Comparison of ENCODE assay signal across 24 mouse cellular contexts in genomic region chr13:35784281-35784680, GRCm38 (mm10).
DNase-seq lines count a peak whose midpoint lies in the region; ATAC-seq and TF ChIP-seq lines count a peak whose summit lies in the region.
"Had no signal": no experiment of that assay in that cellular context is flagged by ENCODE, and none has a peak within 500 bp of the region (broad histone marks: within the 10 kb centered on the region; RNA-seq: fewer than 3 reads in every experiment).

No protein-coding gene starts in this region.

- TF ChIP-seq RAD21 in CH12.LX (IDR thresholded peaks at IDR 0.05; ENCODE audit: low read depth, low read length) = no peak

- no peak overlapping the region for H3K27ac ChIP-seq in liver, adult 2 months (replicated peaks; ENCODE audit: insufficient read depth, low read depth, low read length)
- no peak overlapping the region for H3K27ac ChIP-seq in liver, postnatal 0 days (ENCODE audit: low read depth)
- 0 out of 2 replicates have a peak overlapping the region, but pooled peaks have one; percentile 61 for H3K27ac ChIP-seq in CH12.LX (ENCODE audit: insufficient read depth, low read depth)

- ATAC-seq in liver, postnatal 0 days = no peak
- 0 out of 2 replicates have a peak, but pooled peaks have one; percentile 11 for ATAC-seq in granulocyte monocyte progenitor cell, adult 5-6 weeks (replicated peaks; ENCODE audit: poor library complexity, severe bottlenecking)
- ATAC-seq: activated CD4-positive, CD25-positive, alpha-beta regulatory T cell, adult 4 months; CD4-positive, CD25-positive, alpha-beta regulatory T cell, adult 4 months; Patski had no signal

- no peak for TF ChIP-seq EP300 in liver, postnatal 0 days (IDR thresholded peaks at IDR 0.05; ENCODE audit: low read depth)
- TF ChIP-seq EP300 in CH12.LX (IDR thresholded peaks at IDR 0.05; ENCODE audit: low read length) = no peak

- TF ChIP-seq CTCF in liver, adult 2 months (IDR thresholded peaks at IDR 0.05; ENCODE audit: low read depth, low read length) = no peak
- TF ChIP-seq CTCF in liver, postnatal 0 days (IDR thresholded peaks at IDR 0.05; ENCODE audit: low read depth) = no peak
- TF ChIP-seq CTCF in CH12.LX (conservative IDR thresholded peaks at IDR 0.05 in 1 of 2, IDR thresholded peaks at IDR 0.05 in 1 of 2; ENCODE audit: low read depth in 2 of 2, low read length in 2 of 2) = no peak

- H3K9ac ChIP-seq in liver, adult 2 months (ENCODE audit: low read depth, low read length) = no peak overlapping the region
- H3K9ac ChIP-seq in liver, postnatal 0 days (replicated peaks) = no peak overlapping the region
- peak overlapping the region; percentile 29; the same call in 1 of the 2 replicates for H3K9ac ChIP-seq in CH12.LX (ENCODE audit: insufficient read depth, low read depth)

- dilution Hi-C loops in CH12.LX (cut with MboI; ENCODE audit: extremely low pct_ligation_motif_present, extremely low pct_unique_long_range_greater_than_20kb, low sequenced_read_pairs) = no loop called here

- H3K4me3 ChIP-seq in liver, adult 2 months (ENCODE audit: insufficient read depth, low read depth, low read length) = no peak overlapping the region
- no peak overlapping the region for H3K4me3 ChIP-seq in liver, postnatal 0 days (ENCODE audit: low read depth, low read length)
- no peak overlapping the region for H3K4me3 ChIP-seq in CH12.LX (replicated peaks in 1 of 3; ENCODE audit: low read depth in 2 of 3, low read length in 2 of 3, poor library complexity in 1 of 3)

- H3K4me2 ChIP-seq in liver, postnatal 0 days (ENCODE audit: low read depth, low read length) = no peak overlapping the region
- H3K4me2 ChIP-seq in CH12.LX (ENCODE audit: insufficient read depth, low read depth, poor library complexity, severe bottlenecking) = peak overlapping the region; percentile 63

- H3K36me3 ChIP-seq in liver, adult 2 months (ENCODE audit: control insufficient read depth, insufficient read depth, low read length) = no peaks in the 10 kb centered on the region
- no peaks in the 10 kb centered on the region for H3K36me3 ChIP-seq in liver, postnatal 0 days (replicated peaks; ENCODE audit: insufficient read depth, low read length)
- H3K36me3 ChIP-seq in CH12.LX (replicated peaks in 1 of 2; ENCODE audit: control insufficient read depth in 1 of 2, insufficient read depth in 1 of 2, low read length in 1 of 2) = no peaks in the 10 kb centered on the region

- 36% methylated on average over 4 of the region's 4 CpGs for WGBS in liver, adult 2 months
- WGBS in liver, postnatal 0 days (ENCODE audit: insufficient replicate concordance) = 67% methylated on average over 4 of the region's 4 CpGs

- H3K27me3 ChIP-seq in liver, adult 2 months (ENCODE audit: control insufficient read depth, insufficient read depth, low read length) = no peaks in the 10 kb centered on the region
- H3K27me3 ChIP-seq in liver, postnatal 0 days (ENCODE audit: insufficient read depth, low read length) = no peaks in the 10 kb centered on the region
- H3K27me3 ChIP-seq in CH12.LX (replicated peaks) = no peaks in the 10 kb centered on the region
- H3K27me3 ChIP-seq: Patski had no signal

- peaks cover 13% of the 10 kb centered on the region for H3K4me1 ChIP-seq in liver, adult 2 months (ENCODE audit: control insufficient read depth, insufficient read depth, low read length)
- H3K4me1 ChIP-seq in liver, postnatal 0 days (ENCODE audit: insufficient read depth) = peaks cover 28% of the 10 kb centered on the region
- H3K4me1 ChIP-seq in CH12.LX (ENCODE audit: control insufficient read depth in 1 of 2, insufficient read depth in 2 of 2) = peaks cover 30 to 72% of the 10 kb centered on the region in 2 experiments

- peaks cover 3% of the 10 kb centered on the region; the same call in 1 of the 2 replicates for H3K79me2 ChIP-seq in liver, adult 2 months (ENCODE audit: control insufficient read depth, insufficient read depth, low read length)
- no peaks in the 10 kb centered on the region; the same call in none of the 2 replicates for H3K79me2 ChIP-seq in CH12.LX (replicated peaks; ENCODE audit: control insufficient read depth, extremely low read depth, insufficient read depth, poor library complexity, severe bottlenecking)

- peak; percentile 83 for DNase-seq in liver, adult 2 months (ENCODE audit: extremely low read depth, low read depth, low spot score)
- no peak for DNase-seq in liver, postnatal 0 days
- DNase-seq in A20 (ENCODE audit: low read depth, low spot score) = peak; percentile 55
- no peak for DNase-seq in CH12.LX (ENCODE audit: extremely low read depth)
- no peak for DNase-seq in adipocyte (ENCODE audit: low spot score)
- DNase-seq in MN1 (ENCODE audit: low spot score) = no peak
- no peak for DNase-seq in frontal cortex, adult 2 months (ENCODE audit: extremely low spot score in 1 of 2, low spot score in 1 of 2)
- DNase-seq: adrenal gland, adult 2 months; adrenal gland, adult 8-10 months; adrenal gland, postnatal 10 days; adrenal gland, postnatal 14 days; adrenal gland, postnatal 25 days; adrenal gland, postnatal 36 days; cerebellum, adult 11 months; cerebellum, adult 11-12 months; cerebellum, adult 18-20 months; cerebellum, adult 2 months; cerebellum, adult 8-10 months; cerebellum, adult 9-10 months had no signal

- no peaks in the 10 kb centered on the region for H3K9me3 ChIP-seq in liver, postnatal 0 days (ENCODE audit: low read length)
- no peaks in the 10 kb centered on the region for H3K9me3 ChIP-seq in CH12.LX (replicated peaks; ENCODE audit: low read length)
- H3K9me3 ChIP-seq: G1E had no signal

- TF ChIP-seq POLR2A in liver, adult 2 months (IDR thresholded peaks at IDR 0.05; ENCODE audit: extremely low read depth, insufficient read depth, low read length) = no peak
- no peak for TF ChIP-seq POLR2A in CH12.LX (IDR thresholded peaks at IDR 0.05; ENCODE audit: low read depth, low read length)

- in situ Hi-C loops in CH12.LX (cut with MboI; ENCODE audit: low pct_ligation_motif_present, low pct_unique_long_range_greater_than_20kb, low sequenced_read_pairs) = loop anchor here (5.0 kb wide), 1 partner anchor 158 kb away; no protein-coding TSS in a partner anchor

TF ChIP-seq in CH12.LX, 34 proteins besides CTCF, POLR2A, EP300 and RAD21:
- TF ChIP-seq IRF4 (IDR thresholded peaks at IDR 0.05; ENCODE audit: low read depth, low read length) (no peak), MEF2A (IDR thresholded peaks at IDR 0.05; ENCODE audit: borderline replicate concordance, low read depth, low read length) (no peak), UBTF (IDR thresholded peaks at IDR 0.05; ENCODE audit: low read depth, low read length) (no peak), MAZ (IDR thresholded peaks at IDR 0.05; ENCODE audit: low read depth, low read length) (no peak), ELF1 (IDR thresholded peaks at IDR 0.05; ENCODE audit: low read depth, low read length) (no peak), SIN3A (IDR thresholded peaks at IDR 0.05; ENCODE audit: low read length) (no peak), POLR2AphosphoS2 (IDR thresholded peaks at IDR 0.05; ENCODE audit: low read depth, low read length) (no peak), ZC3H11A (IDR thresholded peaks at IDR 0.05; ENCODE audit: low read depth, low read length) (no peak)

Comparison
In these comparisons a context has a peak if more than half of its experiments do, and no peak if none do; other contexts are left out.
1. DNase-seq: peak in liver, adult 2 months (single experiment) and A20 (single experiment); none in liver, postnatal 0 days (single experiment), CH12.LX (single experiment), adipocyte (single experiment), MN1 (single experiment) and frontal cortex, adult 2 months (0 of 2).